Mouse (Mus musculus): ENCODE data around the gene Tmem98. TPM values are rescaled to one million over a fixed set of nuclear protein-coding genes. Genes with fewer than 3 reads are reported as not detected.

Tmem98 gene
- total RNA-seq, 2 experiments from 2014 or later, result 6.3 to 7.5 TPM

- no peak for DNase-seq (ENCODE audit: low spot score in 2 of 2)
These were observed 43.0 kb downstream of the Tmem98 start for GRCm38 (mm10) chr11:80853014-80853413.

GRCm38 (mm10) chr11:80854430-80854829 lies 44.5 kb downstream of the Tmem98 start:
- DNase-seq (ENCODE audit: low spot score in 2 of 2), result no peak

GRCm38 (mm10) chr11:80854908-80855307 lies 44.9 kb downstream of the Tmem98 start:
- DNase-seq (ENCODE audit: low spot score in 2 of 2), result no peak

GRCm38 (mm10) chr11:80856827-80857226 lies 46.9 kb downstream of the Tmem98 start:
- DNase-seq (ENCODE audit: low spot score in 2 of 2), result no peak

- no peak for DNase-seq (ENCODE audit: low spot score in 2 of 2)
These were observed 48.1 kb downstream of the Tmem98 start, which contains the start of gene Spaca3 for GRCm38 (mm10) chr11:80858065-80858464. Gene Spaca3, plus strand, starts transcription at chr11:80858365.

GRCm38 (mm10) chr11:80862941-80863340 lies 53.0 kb downstream of the Tmem98 start:
- DNase-seq (ENCODE audit: low spot score in 2 of 2), result no peak

- no peak for DNase-seq (ENCODE audit: low spot score in 2 of 2)
These were observed 58.1 kb downstream of the Tmem98 start for GRCm38 (mm10) chr11:80868039-80868438.

Other genes with a start within 250 kb of the Tmem98 start
- gene Myo1d, start 30.1 kb upstream of the Tmem98 start, total RNA-seq (2021), result 1 to 10 TPM; 6.4 to 7.8 TPM
- not detected for gene Spaca3, start 48.2 kb downstream of the Tmem98 start, total RNA-seq (2021)

Data from left cerebral cortex, adult 18-20 months (tissue).